Mouse (Mus musculus) inflammation-experienced regulatory T-cells, adult 6 months (primary cell): ENCODE measurements around the gene Kidins220. TPM values are rescaled to one million over a fixed set of nuclear protein-coding genes. Genes with fewer than 3 reads are reported as not detected.

ENCODE experiments used
- ATAC-seq: one replicate; pipeline ENCODE4 v1.8.0; 2017
- polyA plus RNA-seq, 3 experiments: library from polyadenylated mRNA; unstranded; fragments of 100-300 nt; shearing (Covaris generic); gene quantifications; one replicate each; pipeline ENCODE4 v1.2.1; 2017

The Kidins220 gene
- polyA plus RNA-seq, 3 experiments from 2014 or later = 14.6 to 16.8 (median 16.3) TPM

DNA sequence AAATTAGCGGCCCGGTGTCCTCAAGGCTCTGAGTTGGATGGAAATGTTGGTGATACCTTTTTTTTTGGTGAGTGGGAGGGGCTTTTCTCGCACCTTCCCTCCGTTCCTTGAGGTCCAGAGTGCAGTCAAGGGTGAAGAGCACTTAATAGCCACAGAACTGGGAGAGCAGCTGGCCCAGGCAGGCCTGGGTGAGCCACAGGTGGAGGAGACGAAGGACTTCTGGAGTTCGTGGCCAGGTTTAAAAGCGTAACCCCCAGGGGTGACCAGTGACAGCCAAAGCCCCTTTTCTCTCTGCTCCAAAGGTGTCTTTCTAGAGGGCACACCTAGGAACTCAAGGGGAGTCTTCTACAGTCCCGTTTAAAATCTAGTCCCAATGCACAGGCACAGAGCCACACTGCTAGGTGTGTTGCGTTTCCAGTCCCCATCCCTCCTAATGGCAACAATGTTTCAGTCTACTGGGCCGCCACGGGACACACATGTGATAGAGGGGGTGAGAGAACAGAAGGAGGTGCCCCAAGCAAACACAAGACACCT lies 118.6 kb downstream of the Kidins220 start:
- no peak for ATAC-seq

GRCm38 (mm10) chr12:25094621-25095521 lies 120.1 kb downstream of the Kidins220 start:
- ATAC-seq = no peak

GRCm38 (mm10) chr12:25095538-25095937 lies 120.8 kb downstream of the Kidins220 start:
- ATAC-seq = peak; percentile 4

DNA sequence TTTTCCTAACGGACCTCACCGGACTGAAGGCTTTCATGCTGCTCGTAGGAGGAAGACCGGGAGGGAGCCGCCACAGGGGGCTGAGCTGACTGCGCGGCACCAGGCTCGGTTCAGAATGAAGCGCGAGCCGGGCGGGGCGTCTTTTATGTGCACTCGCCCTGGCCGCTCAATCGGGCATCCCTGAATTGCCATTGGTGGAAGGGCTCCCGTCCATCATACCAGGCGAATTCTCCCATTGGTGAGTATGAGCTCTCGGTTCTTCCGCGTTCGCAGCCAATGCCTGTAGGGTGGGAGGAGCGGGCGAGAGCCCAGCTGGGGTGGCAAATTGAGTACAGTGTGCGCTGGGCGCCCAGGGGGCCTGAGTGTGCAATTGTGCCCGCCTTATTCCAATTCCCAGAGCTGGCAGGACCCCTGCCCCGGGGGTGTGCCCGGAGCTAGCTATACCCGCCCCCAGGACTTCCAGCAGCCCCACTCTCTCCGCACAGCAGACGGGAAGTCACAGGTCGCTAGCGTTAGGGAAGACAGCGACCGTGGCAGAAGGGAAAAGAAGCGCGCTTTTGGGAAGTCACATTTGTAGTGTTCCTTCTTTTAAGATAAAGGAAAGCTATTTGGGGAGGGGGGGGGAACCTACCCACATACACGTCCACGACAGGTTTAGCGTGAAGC lies 121.4 kb downstream of the Kidins220 start:
- peak; percentile 89 for ATAC-seq

- no peak for ATAC-seq
Measured at GRCm38 (mm10) chr12:25096640-25097051, 121.9 kb downstream of the Kidins220 start.

GRCm38 (mm10) chr12:25097052-25097209 lies 122.2 kb downstream of the Kidins220 start, which contains the start of gene Id2:
Gene Id2, minus strand, starts transcription at chr12:25097140.
- no peak for ATAC-seq

GRCm38 (mm10) chr12:25097210-25098160 lies 122.8 kb downstream of the Kidins220 start:
- no peak for ATAC-seq

DNA sequence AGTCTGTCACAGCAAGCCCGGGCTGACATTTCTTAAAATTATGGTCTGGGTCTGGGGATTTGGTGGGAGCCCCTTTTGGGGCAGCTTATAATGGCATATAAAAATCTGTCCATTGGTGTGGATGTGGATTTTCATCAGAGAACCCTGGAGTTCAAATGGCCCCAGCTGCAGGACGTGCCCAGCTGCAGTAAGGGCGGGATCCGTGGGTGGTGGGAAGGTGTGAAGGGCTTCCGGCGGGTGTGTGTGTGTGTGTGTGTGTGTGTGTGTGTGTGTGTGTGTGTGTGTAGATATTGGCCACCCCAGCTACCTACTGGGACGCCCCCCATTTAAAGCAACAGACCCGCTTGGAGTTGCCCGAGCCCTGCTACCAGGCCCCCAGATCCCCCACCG lies 123.4 kb downstream of the Kidins220 start:
- no peak for ATAC-seq

GRCm38 (mm10) chr12:25098561-25099312 lies 124.0 kb downstream of the Kidins220 start:
- peak; percentile 20 for ATAC-seq

DNA sequence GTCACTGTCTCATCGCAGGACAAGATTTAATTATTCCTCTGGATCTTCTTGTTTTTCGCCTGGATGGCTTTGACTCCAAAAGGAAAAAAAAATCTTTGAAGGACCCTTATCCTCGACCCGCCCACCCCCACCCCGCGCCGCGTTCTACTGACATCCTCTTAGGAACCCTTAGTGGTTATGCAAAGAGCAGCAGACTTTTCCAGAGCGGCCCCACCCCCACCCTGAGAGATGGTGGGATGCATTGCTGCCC lies 124.5 kb downstream of the Kidins220 start:
- ATAC-seq = no peak

GRCm38 (mm10) chr12:25099563-25100408 lies 125.1 kb downstream of the Kidins220 start:
- no peak for ATAC-seq

DNA sequence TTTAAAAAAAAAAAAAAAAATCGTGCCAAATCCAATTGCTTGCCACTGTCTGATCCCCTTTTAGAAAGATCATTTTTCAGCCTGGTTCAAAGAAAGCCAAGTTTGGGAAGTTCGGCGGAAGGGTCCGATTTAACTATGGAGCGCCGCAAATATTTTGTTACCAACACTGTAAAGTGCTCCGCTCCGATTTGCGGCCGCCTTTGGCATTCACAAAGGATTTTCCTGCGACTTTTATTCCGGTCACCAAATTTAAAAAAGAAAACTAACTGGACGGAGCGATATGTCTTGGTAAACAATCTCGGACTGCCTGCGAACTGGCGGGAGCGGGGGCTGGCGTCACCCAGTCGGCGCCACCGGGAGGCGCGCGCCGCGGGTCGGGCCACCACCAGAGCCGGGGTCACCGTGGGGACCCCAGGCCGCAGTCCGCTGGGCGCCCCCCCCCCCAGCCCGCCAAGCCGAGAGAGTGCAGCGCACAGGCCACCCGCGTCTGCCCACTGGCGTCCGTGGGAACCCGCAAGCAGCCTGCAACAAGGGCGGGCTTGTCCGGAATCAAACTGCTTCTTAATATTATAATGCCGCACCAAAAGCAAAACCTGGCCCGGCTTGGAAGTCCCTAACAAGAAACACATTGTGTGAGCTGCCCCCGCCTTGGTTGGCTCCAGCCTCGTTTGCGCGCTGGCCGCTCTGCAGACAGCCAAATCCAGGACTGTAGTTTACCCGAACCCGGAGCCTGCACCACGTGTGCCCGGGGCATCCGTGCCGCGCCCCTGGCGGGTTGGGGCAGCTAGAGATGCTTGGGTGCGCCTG lies 125.9 kb downstream of the Kidins220 start:
- ATAC-seq = no peak

DNA sequence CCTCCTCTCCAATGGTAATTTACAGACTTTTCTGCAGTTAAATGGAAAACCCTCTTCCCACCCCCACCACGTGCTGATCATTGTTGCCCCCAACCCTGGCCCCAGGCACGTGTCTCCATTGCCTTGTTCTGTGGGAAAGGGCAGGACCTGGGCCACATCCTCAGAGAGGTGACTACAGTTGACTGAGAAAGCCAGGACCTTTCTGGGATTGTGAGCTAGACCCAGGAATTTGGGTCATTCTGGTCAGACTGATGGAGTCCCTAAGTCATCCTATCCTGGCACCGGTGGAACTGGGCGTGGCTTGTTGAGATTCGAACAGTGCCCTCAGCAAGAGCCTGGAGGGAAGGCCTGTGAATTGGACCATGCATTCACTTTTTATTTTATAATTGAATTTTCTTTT lies 126.7 kb downstream of the Kidins220 start:
- no peak for ATAC-seq

DNA sequence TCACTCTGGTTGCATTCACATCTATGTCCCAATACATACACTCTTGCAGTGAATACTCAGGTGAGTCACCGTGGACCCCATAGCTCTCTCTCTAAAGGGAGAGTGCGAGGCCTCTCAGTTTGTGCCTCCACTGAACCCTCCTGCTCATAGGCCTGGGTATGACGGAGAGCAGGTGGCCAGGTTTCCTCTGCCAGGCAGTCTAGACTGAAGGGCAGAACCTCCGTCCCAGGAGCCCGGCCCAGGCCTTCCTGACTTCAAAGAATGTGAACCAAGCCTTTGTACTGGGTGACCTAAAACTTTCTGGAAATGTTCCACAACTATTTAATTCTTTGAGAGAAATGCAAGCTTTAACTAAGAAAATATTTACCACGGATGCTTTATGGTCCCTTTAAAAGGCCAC lies 129.2 kb downstream of the Kidins220 start:
- no peak for ATAC-seq

DNA sequence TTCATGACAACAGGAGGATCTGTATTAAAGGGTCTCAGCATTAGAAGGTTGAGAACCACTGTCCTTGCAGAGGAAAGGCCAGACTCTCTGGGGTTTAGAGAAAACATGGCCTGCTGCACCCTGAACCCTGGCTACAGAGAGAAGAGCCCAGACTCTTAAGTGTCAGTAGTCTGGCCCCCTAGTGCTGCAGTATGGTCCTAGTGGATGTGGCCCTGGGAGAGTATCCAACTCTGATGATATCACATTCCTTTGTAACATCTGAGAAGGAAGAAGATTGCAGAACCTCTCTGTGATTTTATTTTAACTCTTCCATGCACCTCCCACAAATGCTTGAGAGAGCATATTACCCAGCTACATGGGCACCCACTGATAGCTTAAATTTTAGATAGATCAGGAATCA lies 129.8 kb downstream of the Kidins220 start:
- ATAC-seq = no peak

- no peak for ATAC-seq
Measured at GRCm38 (mm10) chr12:25108865-25109264, 134.1 kb downstream of the Kidins220 start.

GRCm38 (mm10) chr12:25109971-25110681 lies 135.4 kb downstream of the Kidins220 start:
- no peak for ATAC-seq

GRCm38 (mm10) chr12:25110682-25111078 lies 136.0 kb downstream of the Kidins220 start:
- ATAC-seq = no peak
